Mouse (Mus musculus) urinary bladder, postnatal 36 days (tissue): ENCODE results near the gene Gpr173.

Source experiments
- DNase-seq, 2 experiments: peaks; one replicate each; pipeline ENCODE4 v3.0.0; 2022; ENCODE audit warnings: low spot score in 2 of 2, mixed read lengths in 1 of 2

The Gpr173 gene

GRCm38 (mm10) chrX:152306224-152306623 lies 62.3 kb downstream of the Gpr173 start:
- DNase-seq: no peak
